Mouse (Mus musculus) bone marrow, adult 2 months (tissue): ENCODE results near the gene Cox17. TPM values are rescaled to one million over a fixed set of nuclear protein-coding genes. Genes with fewer than 3 reads are reported as not detected.
"Not testable (repeated sequence)": the region's sequence is repeated elsewhere in the genome, so short reads cannot be mapped to it uniquely, and the experiment has no call there.

ENCODE experiments used
- H3K27ac ChIP-seq: fragments of 200-500 bp; 2 replicates; pipeline ENCODE4 v1.5.1; 2012; ENCODE audit warnings: low read depth, mild to moderate bottlenecking, control low read depth, inconsistent platforms, low read length; ENCODE audit not compliant: control insufficient read depth, poor library complexity, insufficient read depth
- H3K4me1 ChIP-seq: fragments of 200-500 bp; 2 replicates; pipeline ENCODE4 v1.6.1; 2011; ENCODE audit warnings: low read length; ENCODE audit not compliant: control insufficient read depth, insufficient read depth
- H3K4me3 ChIP-seq: fragments of 200-500 bp; replicated peaks from 2 replicates; pipeline ENCODE3; 2011; ENCODE audit warnings: mild to moderate bottlenecking, low read depth, low read length, control low read depth; ENCODE audit not compliant: control insufficient read depth
- CTCF ChIP-seq: fragments of 200-500 bp; IDR thresholded peaks from 2 replicates; pipeline ENCODE4 v1.5.1; 2011; ENCODE audit warnings: low read length, control low read depth; ENCODE audit not compliant: control insufficient read depth, insufficient read depth
- POLR2A ChIP-seq: fragments of 200-500 bp; IDR thresholded peaks from 2 replicates; pipeline ENCODE4 v1.6.1; 2011; ENCODE audit warnings: low read depth, mild to moderate bottlenecking, control low read depth, low read length, borderline replicate concordance; ENCODE audit not compliant: control insufficient read depth
- WGBS: fragments of 180-500 bp; shearing (Covaris S2); methylation state at CpG from one replicate; pipeline ENCODE4 v1.1.7; 2018; 5-methylcytosine and 5-hydroxymethylcytosine counted together
- polyA plus RNA-seq: library from polyadenylated mRNA; stranded (reverse); fragments of >200 nt; gene quantifications from 2 replicates; pipeline ENCODE4 v1.2.4, GENCODE M21; 2011; ENCODE audit warnings: low replicate concordance; ENCODE audit not compliant: missing spikeins, insufficient read depth, insufficient read length

The Cox17 gene
- polyA plus RNA-seq, 1 experiment, result 219 TPM

GRCm38 (mm10) chr16:38318492-38318891 is 28.3 kb upstream of the Cox17 start:
- H3K27ac ChIP-seq, result no peak overlapping the region
- no peak for TF ChIP-seq POLR2A
- no peak for TF ChIP-seq CTCF
- no peak overlapping the region for H3K4me3 ChIP-seq
- H3K4me1 ChIP-seq, result no peaks in the 10 kb centered on the region
- WGBS, result 75% methylated on average over 9 of the region's 9 CpGs

GRCm38 (mm10) chr16:38319087-38319486 is 27.7 kb upstream of the Cox17 start:
- 86% methylated on average over 4 of the region's 4 CpGs for WGBS
- H3K27ac ChIP-seq, result no peak overlapping the region
- no peak overlapping the region for H3K4me3 ChIP-seq
- TF ChIP-seq CTCF, result no peak
- TF ChIP-seq POLR2A, result no peak
- no peaks in the 10 kb centered on the region for H3K4me1 ChIP-seq

- H3K4me1 ChIP-seq, result no peaks in the 10 kb centered on the region
- WGBS, result 26% methylated on average over 17 of the region's 17 CpGs
- H3K4me3 ChIP-seq, result no peak overlapping the region
- TF ChIP-seq POLR2A (no peak), CTCF (peak; percentile 61)
- no peak overlapping the region for H3K27ac ChIP-seq
These were observed 25.3 kb upstream of the Cox17 start for GRCm38 (mm10) chr16:38321452-38321935.

GRCm38 (mm10) chr16:38324311-38324710 is 22.5 kb upstream of the Cox17 start:
- 82% methylated on average over 15 of the region's 15 CpGs for WGBS
- TF ChIP-seq POLR2A (no peak), CTCF (no peak)
- Histone ChIP-seq H3K27ac (no peak overlapping the region), H3K4me3 (no peak overlapping the region), H3K4me1 (no peaks in the 10 kb centered on the region)

DNA sequence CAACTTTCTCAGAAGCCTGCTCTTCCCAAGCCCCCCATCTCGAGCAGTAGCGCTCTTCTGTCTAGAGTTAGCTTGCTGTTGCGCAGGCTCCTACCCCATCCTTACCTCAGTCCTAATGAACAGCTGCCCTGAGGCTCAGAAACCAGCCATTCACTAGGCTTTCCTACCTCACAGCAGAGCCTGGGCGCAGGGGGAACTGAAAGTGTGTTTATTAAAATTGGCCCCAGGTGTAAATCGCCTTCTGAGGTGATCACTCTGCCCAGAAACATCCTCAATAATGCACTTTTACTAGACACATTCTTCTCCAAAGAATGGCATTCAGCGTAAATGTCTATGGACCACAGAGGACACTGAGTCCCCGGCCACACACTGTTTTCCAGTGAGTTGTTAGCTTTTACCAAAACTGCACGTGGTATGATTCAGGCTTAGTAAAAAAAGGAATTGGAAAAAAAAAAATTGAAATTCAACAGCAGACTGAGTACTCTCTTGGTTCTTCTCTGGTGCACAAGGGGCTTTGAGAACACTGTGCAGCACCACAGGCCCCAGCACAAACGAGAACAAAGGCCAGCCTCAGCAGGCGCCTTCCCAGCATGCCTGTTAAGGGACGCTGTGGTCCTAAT is 19.9 kb upstream of the Cox17 start:
- 80% methylated on average over 11 of the region's 11 CpGs for WGBS

DNA sequence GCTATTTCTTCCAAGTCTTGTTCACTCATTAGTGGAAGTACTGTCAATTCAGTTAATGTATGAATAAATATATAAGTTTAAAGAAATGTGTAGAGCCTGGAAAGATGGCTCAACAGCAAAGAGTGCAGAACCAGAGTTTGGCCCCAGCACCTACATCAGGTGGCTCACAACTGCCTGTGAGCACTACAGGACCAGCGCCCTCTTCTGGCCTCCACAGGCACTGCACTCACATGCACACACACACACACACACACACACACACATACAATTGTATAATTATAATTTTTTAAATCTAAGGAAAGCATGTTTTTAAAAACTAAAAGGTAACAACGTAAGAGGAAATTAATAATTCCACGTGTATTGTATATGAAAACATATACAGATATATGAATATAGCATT is 17.5 kb upstream of the Cox17 start:
- Histone ChIP-seq H3K27ac (no peak overlapping the region), H3K4me1 (no peaks in the 10 kb centered on the region), H3K4me3 (no peak overlapping the region)
- TF ChIP-seq CTCF, result no peak
- TF ChIP-seq POLR2A, result no peak
- 88% methylated on average over 3 of the region's 3 CpGs for WGBS

More for the DNA sequence above, 19.9 kb upstream of the Cox17 start:
- H3K4me3 ChIP-seq, result no peak overlapping the region
- TF ChIP-seq POLR2A, result no peak
- no peak for TF ChIP-seq CTCF
- H3K27ac ChIP-seq, result no peak overlapping the region
- no peaks in the 10 kb centered on the region for H3K4me1 ChIP-seq

- Histone ChIP-seq H3K4me3 (no peak overlapping the region), H3K27ac (no peak overlapping the region), H3K4me1 (no peaks in the 10 kb centered on the region)
- no peak for TF ChIP-seq CTCF
- no peak for TF ChIP-seq POLR2A
- 84% methylated on average over 6 of the region's 6 CpGs for WGBS
These were observed 12.4 kb upstream of the Cox17 start for GRCm38 (mm10) chr16:38334431-38334830.

- H3K27ac ChIP-seq, H3K4me3 ChIP-seq, H3K4me1 ChIP-seq: not testable (repeated sequence)
- 78% methylated on average over 4 of the region's 4 CpGs for WGBS
These were observed 8.7 kb upstream of the Cox17 start for GRCm38 (mm10) chr16:38338077-38338476.
